In the genomic region with DNA sequence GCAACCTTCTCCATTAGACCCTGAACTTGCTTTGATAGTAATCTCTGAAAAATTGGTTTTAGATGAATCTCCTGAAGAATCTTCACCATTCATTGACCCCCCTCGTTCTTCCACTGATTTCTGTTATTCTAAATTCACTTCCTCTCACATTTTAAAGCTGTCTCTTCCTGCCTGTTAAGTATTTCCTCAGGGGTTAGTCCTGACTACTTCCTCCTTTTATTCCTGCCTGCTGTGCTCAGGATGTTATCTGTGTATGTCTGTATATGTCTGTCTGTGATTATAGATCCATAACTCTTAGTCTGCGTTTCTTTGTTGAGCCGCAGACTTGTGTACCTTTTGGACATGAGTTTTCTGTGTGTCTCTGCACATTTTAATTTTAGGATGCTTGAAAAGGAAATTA, we compare ENCODE assay signal across 26 mouse cellular contexts.
"Had no signal": no experiment of that assay in that cellular context is flagged by ENCODE, and none has a peak within 500 bp of the region (broad histone marks: within the 10 kb centered on the region; RNA-seq: fewer than 3 reads in every experiment).

No protein-coding gene starts in this region.

- H3K4me1 ChIP-seq: heart, embryonic 13.5 days; heart, embryonic 15.5 days; hindbrain, embryonic 13.5 days; hindbrain, embryonic 15.5 days; kidney, embryonic 15.5 days; limb, embryonic 10.5 days had no signal

- H3K4me2 ChIP-seq: heart, embryonic 11.5 days; heart, embryonic 13.5 days; heart, embryonic 15.5 days; hindbrain, embryonic 13.5 days; hindbrain, embryonic 15.5 days; kidney, embryonic 15.5 days; limb, embryonic 12.5 days; liver, embryonic 11.5 days had no signal

- H3K9me3 ChIP-seq: heart, embryonic 13.5 days; heart, embryonic 15.5 days; hindbrain, embryonic 13.5 days; hindbrain, embryonic 15.5 days; kidney, embryonic 15.5 days; limb, embryonic 10.5 days; limb, embryonic 12.5 days had no signal

- ATAC-seq: hindbrain, postnatal 0 days; intestine, embryonic 16.5 days had no signal

- H3K27me3 ChIP-seq: heart, embryonic 13.5 days; heart, embryonic 15.5 days; hindbrain, embryonic 13.5 days; hindbrain, embryonic 15.5 days; kidney, embryonic 15.5 days; limb, embryonic 12.5 days had no signal

- H3K27ac ChIP-seq: gastrocnemius, adult 2 months; heart, embryonic 13.5 days; heart, embryonic 15.5 days; hindbrain, embryonic 13.5 days; hindbrain, embryonic 15.5 days; hindbrain, postnatal 0 days; kidney, embryonic 15.5 days; kidney, postnatal 0 days; limb, embryonic 10.5 days; limb, embryonic 12.5 days had no signal

- H3K36me3 ChIP-seq: heart, embryonic 13.5 days; heart, embryonic 15.5 days; hindbrain, embryonic 13.5 days; hindbrain, embryonic 15.5 days; kidney, embryonic 15.5 days; limb, embryonic 10.5 days; limb, embryonic 12.5 days had no signal

- H3K9ac ChIP-seq: heart, embryonic 13.5 days; heart, embryonic 15.5 days; hindbrain, embryonic 13.5 days; hindbrain, embryonic 15.5 days; kidney, embryonic 15.5 days; limb, embryonic 12.5 days had no signal

- H3K4me3 ChIP-seq: gastrocnemius, adult 2 months; heart, embryonic 13.5 days; heart, embryonic 15.5 days; hindbrain, embryonic 13.5 days; hindbrain, embryonic 15.5 days; kidney, embryonic 15.5 days; limb, embryonic 10.5 days; limb, embryonic 12.5 days had no signal

- DNase-seq: gastrocnemius, adult 2 months; gastrocnemius, postnatal 10 days; gastrocnemius, postnatal 25 days; heart, adult 18-20 months; heart, postnatal 14 days; heart, postnatal 36 days; kidney, adult 11 months; kidney, adult 2 months; kidney, adult 9 months; kidney, postnatal 14 days; kidney, postnatal 36 days; layer of hippocampus, adult 9-11 months; layer of hippocampus, postnatal 36 days; liver had no signal
